Mouse (Mus musculus): Measurements from ENCODE around the gene Dgki. TPM values are rescaled to one million over a fixed set of nuclear protein-coding genes. Genes with fewer than 3 reads are reported as not detected.

Dgki gene
- polyA plus RNA-seq, 1 experiment from 2014 or later, result 9.9 TPM

DNA sequence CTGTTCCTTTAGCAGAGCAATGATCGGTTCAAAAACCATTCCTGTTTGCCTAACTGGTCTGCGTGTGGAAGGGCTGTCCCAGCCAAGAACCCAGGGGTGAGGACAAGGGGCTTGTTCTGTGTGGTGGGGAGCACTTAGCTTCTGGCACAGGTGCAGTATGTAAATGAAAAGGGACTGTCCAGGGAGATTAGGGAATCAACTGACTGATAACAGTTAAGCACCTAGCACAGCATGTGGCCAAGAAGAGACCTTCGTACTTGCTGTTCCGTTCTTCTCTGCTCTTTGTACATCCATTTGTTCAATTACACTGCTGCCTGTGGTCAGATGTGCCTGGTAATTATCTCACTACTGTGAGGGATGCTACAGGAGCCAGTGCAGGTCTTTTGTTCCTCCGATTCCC, 248.3 kb downstream of the Dgki start:
- no peaks in the 10 kb centered on the region for H3K36me3 ChIP-seq
- H3K9ac ChIP-seq (replicated peaks), result no peak overlapping the region
- H3K4me1 ChIP-seq, result no peaks in the 10 kb centered on the region
- H3K4me3 ChIP-seq, result no peak overlapping the region
- no peaks in the 10 kb centered on the region for H3K27me3 ChIP-seq
- no peak overlapping the region for H3K27ac ChIP-seq (replicated peaks)
- ATAC-seq (replicated peaks), result no peak
- H3K4me2 ChIP-seq (replicated peaks), result no peak overlapping the region
- H3K9me3 ChIP-seq, result no peaks in the 10 kb centered on the region
- 33% methylated on average over 5 of the region's 5 CpGs for WGBS

DNA sequence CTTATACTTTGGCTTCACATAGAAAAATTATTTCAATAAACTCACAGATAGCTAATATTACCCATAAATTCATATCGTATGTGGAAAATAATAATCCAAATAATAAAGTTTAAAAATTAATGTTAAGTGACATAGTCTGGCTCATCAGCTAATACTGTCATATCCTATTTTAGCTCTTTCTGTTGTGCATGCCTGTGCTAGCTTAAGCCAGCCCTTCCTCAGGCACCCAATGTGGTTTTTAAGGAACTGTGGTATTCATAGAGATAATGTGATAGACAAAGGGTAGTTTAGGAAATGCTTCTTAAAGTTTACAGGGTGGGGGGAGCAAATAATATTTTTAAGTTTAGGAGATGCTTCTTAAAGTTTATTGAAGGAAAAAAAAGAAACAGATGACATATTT, 248.8 kb downstream of the Dgki start:
- H3K27me3 ChIP-seq, result no peaks in the 10 kb centered on the region
- no peak overlapping the region for H3K4me3 ChIP-seq
- WGBS, result 94% methylated on average over 1 of the region's 1 CpGs
- no peak overlapping the region for H3K27ac ChIP-seq (replicated peaks)
- H3K9ac ChIP-seq (replicated peaks), result no peak overlapping the region
- H3K36me3 ChIP-seq, result no peaks in the 10 kb centered on the region
- no peak for ATAC-seq (replicated peaks)
- no peaks in the 10 kb centered on the region for H3K9me3 ChIP-seq
- H3K4me1 ChIP-seq, result no peaks in the 10 kb centered on the region
- H3K4me2 ChIP-seq (replicated peaks), result no peak overlapping the region

DNA sequence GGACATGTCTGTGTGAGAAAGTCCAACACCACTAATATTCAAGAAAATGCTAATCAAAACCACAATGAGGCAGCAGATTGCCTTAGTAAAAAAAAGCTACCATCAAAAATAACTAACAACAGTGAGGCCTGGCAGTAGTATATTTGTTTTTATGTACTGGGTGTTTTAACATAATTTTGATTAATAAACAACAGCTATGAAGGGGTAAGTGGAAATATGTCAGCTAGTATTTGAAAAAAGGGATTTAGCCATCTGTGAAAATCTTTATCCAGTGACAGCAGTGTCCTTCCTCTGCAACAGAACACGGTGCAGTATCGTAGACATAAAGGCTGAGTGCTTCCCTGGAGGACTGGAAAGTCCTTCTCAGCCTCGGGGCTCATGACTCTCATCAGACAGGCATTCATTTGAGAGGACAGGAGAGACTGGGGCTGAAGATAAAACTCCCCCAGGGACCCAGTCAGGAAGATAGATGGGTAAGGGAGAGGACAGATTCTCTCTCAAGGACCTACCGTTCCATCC, 252.3 kb downstream of the Dgki start:
- Histone ChIP-seq H3K4me1 (no peaks in the 10 kb centered on the region), H3K9me3 (no peaks in the 10 kb centered on the region), H3K9ac (replicated peaks) (no peak overlapping the region), H3K27ac (replicated peaks) (no peak overlapping the region), H3K36me3 (no peaks in the 10 kb centered on the region), H3K27me3 (no peaks in the 10 kb centered on the region), H3K4me3 (no peak overlapping the region), H3K4me2 (replicated peaks) (no peak overlapping the region)
- no peak for ATAC-seq (replicated peaks)
- WGBS, result 70% methylated on average over 4 of the region's 4 CpGs

DNA sequence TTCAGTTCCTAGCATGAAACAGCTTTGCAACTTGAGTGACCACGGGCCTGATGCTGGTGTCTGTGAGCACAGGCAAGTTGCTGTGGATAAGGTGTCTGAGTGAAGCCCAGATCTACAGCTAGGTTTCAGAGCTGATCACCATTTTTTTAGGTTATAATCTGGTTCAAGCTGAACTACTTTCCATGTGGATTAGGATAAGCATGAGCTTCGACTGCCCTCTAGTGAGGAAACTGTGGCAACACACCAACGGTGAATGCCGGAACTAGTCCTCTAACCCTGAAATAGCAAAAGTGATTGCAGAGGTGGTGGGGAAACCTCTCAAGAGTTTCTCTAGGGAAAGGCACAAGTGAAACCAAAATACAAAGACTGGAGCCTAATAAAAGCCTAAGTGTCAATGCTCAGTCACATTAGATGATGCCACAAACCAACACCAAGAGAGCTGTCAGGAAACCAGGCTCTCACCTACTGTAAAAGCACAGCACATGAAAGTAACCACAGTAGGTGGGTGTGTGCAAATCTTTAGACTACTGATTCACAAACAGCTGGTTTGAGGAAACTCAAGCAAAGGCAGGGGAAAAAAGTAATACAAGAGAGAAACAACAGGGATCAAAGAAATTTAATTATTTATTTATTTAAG, 253.7 kb downstream of the Dgki start:
- no peaks in the 10 kb centered on the region for H3K9me3 ChIP-seq
- no peak overlapping the region for H3K9ac ChIP-seq (replicated peaks)
- 26% methylated on average over 4 of the region's 4 CpGs for WGBS
- H3K36me3 ChIP-seq, result no peaks in the 10 kb centered on the region
- H3K4me3 ChIP-seq, result no peak overlapping the region
- no peaks in the 10 kb centered on the region for H3K27me3 ChIP-seq
- peak; percentile 60 for ATAC-seq (replicated peaks)
- H3K4me1 ChIP-seq, result no peaks in the 10 kb centered on the region
- H3K4me2 ChIP-seq (replicated peaks), result no peak overlapping the region
- H3K27ac ChIP-seq (replicated peaks), result no peak overlapping the region

DNA sequence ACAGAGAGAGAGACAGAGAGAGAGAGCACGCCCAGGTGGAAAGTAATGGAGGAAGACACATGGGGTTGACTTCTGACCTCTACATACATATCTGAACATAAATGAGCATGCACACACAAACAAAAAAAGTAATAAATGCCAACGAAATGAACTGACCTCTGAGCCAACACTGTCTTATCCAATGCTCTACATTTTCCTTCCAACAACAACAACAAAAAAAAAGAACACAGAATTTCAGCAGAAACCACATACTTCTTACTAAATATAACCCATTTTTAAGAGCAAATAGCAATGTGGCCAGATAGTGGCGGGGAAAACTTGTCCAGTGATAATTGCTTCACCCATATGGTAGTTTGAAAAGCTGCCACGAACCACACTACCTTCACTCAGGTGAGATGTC, 255.2 kb downstream of the Dgki start:
- Histone ChIP-seq H3K9ac (replicated peaks) (no peak overlapping the region), H3K9me3 (no peaks in the 10 kb centered on the region), H3K36me3 (no peaks in the 10 kb centered on the region), H3K4me2 (replicated peaks) (no peak overlapping the region), H3K4me3 (no peak overlapping the region), H3K27me3 (no peaks in the 10 kb centered on the region), H3K4me1 (no peaks in the 10 kb centered on the region), H3K27ac (replicated peaks) (no peak overlapping the region)
- ATAC-seq (replicated peaks), result no peak
- WGBS, result 91% methylated on average over 4 of the region's 4 CpGs

DNA sequence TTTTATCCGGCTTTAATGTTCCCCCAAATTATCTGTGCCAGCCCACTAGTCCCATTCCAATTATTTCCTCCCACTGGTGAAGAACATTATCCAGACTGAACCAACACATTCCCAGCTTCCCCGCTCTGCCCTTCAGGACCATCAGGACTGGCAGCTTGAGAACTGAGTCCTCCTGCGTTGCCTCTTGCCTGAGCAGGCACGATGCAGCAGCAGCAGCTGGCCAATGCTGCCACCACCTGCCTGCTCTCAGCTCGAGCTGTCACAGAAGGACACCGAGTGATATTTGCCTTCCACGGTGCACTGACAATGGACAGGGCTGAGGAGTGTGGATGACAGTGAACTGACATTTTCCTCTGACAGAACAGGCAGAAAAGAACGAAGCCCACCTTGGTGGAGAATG, 261.5 kb downstream of the Dgki start:
- 35% methylated on average over 8 of the region's 8 CpGs for WGBS
- no peak overlapping the region for H3K4me3 ChIP-seq
- H3K36me3 ChIP-seq, result no peaks in the 10 kb centered on the region
- H3K9me3 ChIP-seq, result no peaks in the 10 kb centered on the region
- no peak overlapping the region for H3K27ac ChIP-seq (replicated peaks)
- H3K9ac ChIP-seq (replicated peaks), result no peak overlapping the region
- H3K27me3 ChIP-seq, result no peaks in the 10 kb centered on the region
- no peak overlapping the region for H3K4me2 ChIP-seq (replicated peaks)
- ATAC-seq (replicated peaks), result peak; percentile 79
- peaks cover 8% of the 10 kb centered on the region for H3K4me1 ChIP-seq

DNA sequence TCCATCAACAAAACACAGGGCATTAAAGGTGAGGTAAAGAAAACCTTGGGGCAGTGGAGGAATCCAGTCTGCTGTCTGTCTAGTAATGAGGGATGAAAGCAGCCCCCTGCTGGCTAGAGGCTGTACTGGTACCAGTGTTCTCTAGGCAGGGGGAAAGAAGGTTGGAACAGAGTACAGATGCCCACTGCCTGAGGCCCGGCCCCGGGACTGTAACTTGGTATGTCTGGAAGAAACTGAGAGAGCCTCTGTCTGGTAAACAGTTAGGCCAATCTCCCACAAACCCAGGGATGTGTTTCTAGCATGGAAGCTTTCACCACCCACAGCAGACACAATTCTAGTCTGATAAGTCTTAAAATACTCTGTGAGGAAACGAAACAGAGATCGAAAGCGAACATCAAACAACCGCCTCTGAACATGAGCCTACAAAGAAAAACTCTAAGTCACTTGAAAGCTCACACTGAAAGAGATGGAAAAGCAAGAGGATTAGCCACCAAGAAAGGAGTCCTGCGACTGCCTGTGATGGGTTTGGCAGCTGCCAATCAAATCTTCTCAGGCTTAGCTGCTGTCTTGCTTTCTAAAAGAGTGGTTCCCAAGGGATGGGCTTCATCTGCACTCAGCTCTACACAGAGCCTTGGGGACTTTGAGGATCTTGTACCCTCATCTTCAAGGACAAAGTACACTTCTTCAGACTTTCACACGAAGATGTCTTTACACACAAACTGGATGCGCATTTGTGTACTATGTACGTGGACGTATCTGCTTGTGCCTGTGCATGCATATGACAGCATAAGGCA, 262.7 kb downstream of the Dgki start:
- Histone ChIP-seq H3K9ac (replicated peaks) (no peak overlapping the region), H3K27ac (replicated peaks) (no peak overlapping the region), H3K4me1 (peaks cover 8% of the 10 kb centered on the region), H3K9me3 (no peaks in the 10 kb centered on the region), H3K27me3 (no peaks in the 10 kb centered on the region), H3K36me3 (0 out of 2 replicates have a peak, but pooled peaks cover 3% of the 10 kb centered on the region), H3K4me3 (no peak overlapping the region), H3K4me2 (replicated peaks) (no peak overlapping the region)
- WGBS, result 59% methylated on average over 11 of the region's 11 CpGs
- ATAC-seq (replicated peaks), result peak; percentile 71

DNA sequence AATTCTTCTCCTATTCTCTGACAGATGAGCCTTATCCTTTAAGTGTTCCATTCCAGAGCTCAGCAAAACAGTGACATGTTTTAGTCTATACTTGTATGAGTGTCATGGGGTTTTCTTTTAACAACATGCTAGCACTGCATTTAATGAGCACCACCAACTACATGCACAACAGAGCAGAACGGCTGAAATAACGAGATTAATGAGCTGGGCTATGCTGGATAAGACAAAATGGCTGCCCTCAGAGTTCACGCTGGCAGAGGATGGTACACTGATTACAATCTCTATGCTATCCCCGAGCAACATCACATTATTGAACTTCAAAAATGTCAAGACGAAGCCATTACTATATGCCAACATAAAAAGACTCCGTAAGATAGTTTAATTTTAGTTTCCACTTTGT, 264.3 kb downstream of the Dgki start:
- Histone ChIP-seq H3K27me3 (no peaks in the 10 kb centered on the region), H3K36me3 (0 out of 2 replicates have a peak, but pooled peaks cover 6% of the 10 kb centered on the region), H3K4me1 (peaks cover 8% of the 10 kb centered on the region), H3K27ac (replicated peaks) (no peak overlapping the region), H3K4me3 (no peak overlapping the region), H3K9ac (replicated peaks) (no peak overlapping the region), H3K9me3 (no peaks in the 10 kb centered on the region), H3K4me2 (replicated peaks) (no peak overlapping the region)
- ATAC-seq (replicated peaks), result no peak
- 46% methylated on average over 6 of the region's 6 CpGs for WGBS

DNA sequence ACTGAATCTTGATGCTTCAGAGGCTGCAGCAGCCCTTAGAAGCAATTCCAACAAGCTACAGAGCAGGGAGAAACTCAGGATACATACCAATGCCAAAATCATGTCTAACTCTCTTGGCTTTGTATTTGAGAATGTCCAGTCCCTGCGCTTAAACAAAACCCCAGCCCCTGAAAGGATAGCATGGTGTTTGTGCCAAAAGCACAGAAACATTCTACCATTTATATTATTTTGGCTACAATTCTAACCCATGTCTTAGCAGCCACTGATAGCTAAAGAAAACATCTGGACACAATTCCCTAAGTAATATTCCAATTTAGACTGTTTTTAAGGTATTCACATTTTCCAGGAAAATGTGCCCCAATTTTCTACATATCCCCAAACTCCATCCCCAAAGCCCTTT, 269.0 kb downstream of the Dgki start:
- Histone ChIP-seq H3K36me3 (peaks cover 15% of the 10 kb centered on the region), H3K4me2 (replicated peaks) (no peak overlapping the region), H3K27ac (replicated peaks) (no peak overlapping the region), H3K4me3 (no peak overlapping the region), H3K4me1 (0 out of 2 replicates have a peak, but pooled peaks cover 5% of the 10 kb centered on the region), H3K9ac (replicated peaks) (no peak overlapping the region), H3K27me3 (no peaks in the 10 kb centered on the region), H3K9me3 (no peaks in the 10 kb centered on the region)
- no peak for ATAC-seq (replicated peaks)
- 63% methylated on average over 1 of the region's 1 CpGs for WGBS

DNA sequence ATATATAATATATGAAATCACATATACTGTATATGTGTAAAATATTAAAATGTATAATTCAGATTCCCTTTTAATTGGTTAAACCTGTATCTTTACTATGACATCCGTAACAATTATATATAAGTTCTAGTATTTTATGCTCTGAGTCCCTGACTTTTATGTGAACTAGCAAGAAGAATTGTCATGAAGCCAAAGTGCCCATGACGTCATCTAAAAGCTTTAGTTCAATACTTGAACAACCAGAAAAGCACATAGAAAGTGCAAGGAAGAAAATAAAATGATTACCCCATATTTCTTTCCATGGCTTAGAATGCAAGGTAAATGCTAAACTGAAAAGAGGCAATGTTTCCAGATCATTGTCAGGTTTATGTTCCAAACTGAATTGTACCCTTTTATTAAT, 269.6 kb downstream of the Dgki start:
- Histone ChIP-seq H3K9ac (replicated peaks) (no peak overlapping the region), H3K27me3 (no peaks in the 10 kb centered on the region), H3K27ac (replicated peaks) (no peak overlapping the region), H3K4me1 (0 out of 2 replicates have a peak, but pooled peaks cover 5% of the 10 kb centered on the region), H3K36me3 (peaks cover 15% of the 10 kb centered on the region), H3K4me3 (no peak overlapping the region), H3K4me2 (replicated peaks) (no peak overlapping the region), H3K9me3 (no peaks in the 10 kb centered on the region)
- WGBS, result 82% methylated on average over 2 of the region's 2 CpGs
- no peak for ATAC-seq (replicated peaks)

DNA sequence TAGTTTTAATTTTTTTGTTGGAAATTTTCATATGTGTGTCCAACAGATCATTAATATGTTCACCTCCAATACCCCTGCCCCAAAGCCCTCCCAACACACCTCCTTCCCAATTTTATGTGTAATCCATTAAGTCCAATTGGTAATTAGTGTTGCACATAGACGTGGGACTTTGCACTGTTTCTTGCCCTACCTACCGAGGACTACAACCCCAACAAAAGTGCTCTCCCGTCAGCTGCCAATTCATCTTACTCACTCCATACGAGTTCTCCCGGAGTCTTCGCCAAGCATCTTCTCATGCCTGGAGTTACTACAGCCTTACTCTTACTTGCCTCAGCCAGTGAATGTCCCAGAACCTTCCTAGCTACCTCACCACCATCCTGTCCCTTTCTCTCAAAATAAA, 271.1 kb downstream of the Dgki start:
- no peak overlapping the region for H3K4me2 ChIP-seq (replicated peaks)
- no peak for ATAC-seq (replicated peaks)
- peaks cover 15% of the 10 kb centered on the region for H3K36me3 ChIP-seq
- WGBS, result 90% methylated on average over 6 of the region's 6 CpGs
- H3K9me3 ChIP-seq, result no peaks in the 10 kb centered on the region
- H3K4me3 ChIP-seq, result no peak overlapping the region
- H3K27me3 ChIP-seq, result no peaks in the 10 kb centered on the region
- 0 out of 2 replicates have a peak, but pooled peaks cover 5% of the 10 kb centered on the region for H3K4me1 ChIP-seq
- H3K27ac ChIP-seq (replicated peaks), result no peak overlapping the region
- H3K9ac ChIP-seq (replicated peaks), result no peak overlapping the region

DNA sequence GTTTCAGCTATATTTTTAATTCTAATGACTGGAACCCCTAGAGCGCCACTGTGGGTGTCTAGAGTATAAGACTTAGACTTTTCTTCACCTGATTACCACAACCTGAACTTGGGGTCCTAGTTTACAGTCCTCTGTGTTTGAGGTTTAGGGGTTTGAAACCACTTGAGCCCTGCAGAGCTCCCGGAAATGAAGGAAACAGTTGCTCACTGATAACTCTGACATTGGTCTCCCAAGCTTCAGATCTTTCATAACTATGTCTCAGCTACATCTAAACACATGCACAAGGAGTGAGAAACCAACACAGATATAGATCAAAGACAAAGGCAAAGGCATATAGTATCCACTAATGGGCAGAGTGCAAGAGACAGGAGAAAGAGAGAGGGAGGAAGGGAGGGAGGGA, 271.7 kb downstream of the Dgki start:
- no peak overlapping the region for H3K27ac ChIP-seq (replicated peaks)

More for the DNA sequence above, 271.7 kb downstream of the Dgki start:
- no peaks in the 10 kb centered on the region for H3K27me3 ChIP-seq
- no peak for ATAC-seq (replicated peaks)
- peaks cover 15% of the 10 kb centered on the region for H3K36me3 ChIP-seq
- no peaks in the 10 kb centered on the region for H3K9me3 ChIP-seq
- 0 out of 2 replicates have a peak, but pooled peaks cover 5% of the 10 kb centered on the region for H3K4me1 ChIP-seq
- H3K9ac ChIP-seq (replicated peaks), result no peak overlapping the region
- 98% methylated on average over 2 of the region's 2 CpGs for WGBS
- no peak overlapping the region for H3K4me3 ChIP-seq
- H3K4me2 ChIP-seq (replicated peaks), result no peak overlapping the region
